Mouse (Mus musculus) ES-E14 (cell line): ENCODE data around the gene Nudc.

Experiments
- CHD2 ChIP-seq: IDR thresholded peaks from 2 replicates; pipeline ENCODE4 v1.6.1; 2014; ENCODE audit warnings: mild to moderate bottlenecking, low read depth, low read length, inconsistent platforms
- MAFK ChIP-seq: IDR thresholded peaks from 2 replicates; pipeline ENCODE4 v1.6.1; 2014; ENCODE audit warnings: mild to moderate bottlenecking, low read depth, low read length, inconsistent platforms; ENCODE audit not compliant: insufficient read depth
- ZC3H11A ChIP-seq: IDR thresholded peaks from 2 replicates; pipeline ENCODE4 v1.6.1; 2012; ENCODE audit warnings: low read depth, mild to moderate bottlenecking, inconsistent platforms, low read length, borderline replicate concordance

DNA sequence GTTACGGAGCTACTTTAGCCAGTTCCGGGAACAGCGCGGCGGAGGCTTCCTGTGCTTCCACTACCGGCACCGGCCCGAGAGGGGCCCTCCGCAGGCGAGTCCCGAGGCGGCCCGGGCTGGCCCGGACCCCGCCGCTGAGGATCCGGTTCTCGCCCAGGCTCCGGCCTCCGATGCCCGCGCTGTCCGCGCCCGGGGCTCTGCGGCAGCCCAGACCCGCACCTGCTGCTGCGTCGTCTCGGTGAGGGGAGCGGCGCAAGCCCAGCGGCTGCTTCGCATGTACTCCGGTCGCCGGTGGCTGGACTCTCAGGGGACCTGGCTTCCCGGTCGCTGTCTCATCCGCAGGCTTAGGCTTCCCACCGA, 29.0 kb upstream of the Nudc start:
- no peak for TF ChIP-seq ZC3H11A
- no peak for TF ChIP-seq MAFK
- TF ChIP-seq CHD2 = no peak
